Mouse (Mus musculus): ENCODE results near the gene Irx3. TPM values are rescaled to one million over a fixed set of nuclear protein-coding genes. Genes with fewer than 3 reads are reported as not detected.

Irx3 gene
- total RNA-seq, 2 experiments from 2014 or later = 0.22 TPM; not detected in 1

GRCm38 (mm10) chr8:91802401-91803322 is 795 bp upstream of the Irx3 start:
- no peak for ATAC-seq (ENCODE audit: poor library complexity, severe bottlenecking)

GRCm38 (mm10) chr8:91801241-91801811 is 541 bp downstream of the Irx3 start:
- 0 out of 2 replicates have a peak, but pooled peaks have one; percentile 16 for ATAC-seq (ENCODE audit: poor library complexity, severe bottlenecking)

- ATAC-seq (ENCODE audit: poor library complexity, severe bottlenecking) = no peak
Observed at GRCm38 (mm10) chr8:91800523-91801240, 1.2 kb downstream of the Irx3 start.

GRCm38 (mm10) chr8:91799681-91800522 is 2.0 kb downstream of the Irx3 start:
- no peak for ATAC-seq (ENCODE audit: poor library complexity, severe bottlenecking)

- ATAC-seq (ENCODE audit: poor library complexity, severe bottlenecking) = no peak
Observed at GRCm38 (mm10) chr8:91799016-91799581, 2.8 kb downstream of the Irx3 start.

GRCm38 (mm10) chr8:91797626-91798271 is 4.1 kb downstream of the Irx3 start:
- no peak for ATAC-seq (ENCODE audit: poor library complexity, severe bottlenecking)

GRCm38 (mm10) chr8:91793846-91794245 is 8.0 kb downstream of the Irx3 start:
- ATAC-seq (ENCODE audit: poor library complexity, severe bottlenecking) = no peak

GRCm38 (mm10) chr8:91787194-91787895 is 14.5 kb downstream of the Irx3 start:
- no peak for ATAC-seq (ENCODE audit: poor library complexity, severe bottlenecking)

- ATAC-seq (ENCODE audit: poor library complexity, severe bottlenecking) = no peak
Observed at GRCm38 (mm10) chr8:91782940-91783339, 18.9 kb downstream of the Irx3 start.

- no peak for ATAC-seq (ENCODE audit: poor library complexity, severe bottlenecking)
Observed at GRCm38 (mm10) chr8:91782201-91782600, 19.7 kb downstream of the Irx3 start.

- no peak for ATAC-seq (ENCODE audit: poor library complexity, severe bottlenecking)
Observed at GRCm38 (mm10) chr8:91780648-91781047, 21.2 kb downstream of the Irx3 start.

GRCm38 (mm10) chr8:91768857-91769256 is 33.0 kb downstream of the Irx3 start:
- no peak for ATAC-seq (ENCODE audit: poor library complexity, severe bottlenecking)

GRCm38 (mm10) chr8:91765411-91766034 is 36.3 kb downstream of the Irx3 start:
- no peak for ATAC-seq (ENCODE audit: poor library complexity, severe bottlenecking)

- ATAC-seq (ENCODE audit: poor library complexity, severe bottlenecking) = no peak
Observed at GRCm38 (mm10) chr8:91755566-91755965, 46.3 kb downstream of the Irx3 start.

- no peak for ATAC-seq (ENCODE audit: poor library complexity, severe bottlenecking)
Observed at GRCm38 (mm10) chr8:91755062-91755461, 46.8 kb downstream of the Irx3 start.

GRCm38 (mm10) chr8:91750794-91751125 is 51.1 kb downstream of the Irx3 start:
- no peak for ATAC-seq (ENCODE audit: poor library complexity, severe bottlenecking)

GRCm38 (mm10) chr8:91750096-91750793 is 51.6 kb downstream of the Irx3 start:
- ATAC-seq (ENCODE audit: poor library complexity, severe bottlenecking) = no peak

- ATAC-seq (ENCODE audit: poor library complexity, severe bottlenecking) = no peak
Observed at GRCm38 (mm10) chr8:91749412-91749811, 52.5 kb downstream of the Irx3 start.

Measured in megakaryocyte, adult 5-6 weeks (primary cell).